Mouse (Mus musculus) lung, embryonic 14.5 days (tissue): ENCODE results near the gene Pik3r3. TPM values are rescaled to one million over a fixed set of nuclear protein-coding genes. Genes with fewer than 3 reads are reported as not detected.
"Not testable (repeated sequence)": the region's sequence is repeated elsewhere in the genome, so short reads cannot be mapped to it uniquely, and the experiment has no call there.

Experiments
- ATAC-seq: fragments of 200-750 bp; cut with Nextera tagmentation; 2 replicates; pipeline ENCODE4 v1.8.0; 2017; ENCODE audit warnings: mild to moderate bottlenecking, moderate TSS enrichment, moderate library complexity; ENCODE audit not compliant: insufficient read depth
- DNase-seq: peaks from one replicate; pipeline ENCODE4 v3.0.0-alpha.2; 2015
- H3K27ac ChIP-seq: fragments of 300-500 bp; sonication (generic); 2 replicates; pipeline ENCODE4 v1.5.1; 2014; ENCODE audit warnings: low read depth, mild to moderate bottlenecking, moderate library complexity
- H3K27me3 ChIP-seq: fragments of 300-500 bp; sonication (generic); 2 replicates; pipeline ENCODE4 v1.6.1; 2014; ENCODE audit warnings: low read length, control low read depth; ENCODE audit not compliant: insufficient read depth
- H3K36me3 ChIP-seq: fragments of 300-500 bp; sonication (generic); 2 replicates; pipeline ENCODE4 v1.6.1; 2014; ENCODE audit warnings: control low read depth; ENCODE audit not compliant: insufficient read depth
- H3K4me1 ChIP-seq: fragments of 300-500 bp; sonication (generic); 2 replicates; pipeline ENCODE4 v1.6.1; 2014; ENCODE audit warnings: antibody characterized with exemption, control low read depth; ENCODE audit not compliant: insufficient read depth
- H3K4me2 ChIP-seq: fragments of 300-500 bp; sonication (generic); 2 replicates; pipeline ENCODE4 v1.6.1; 2014; ENCODE audit warnings: mild to moderate bottlenecking
- H3K4me3 ChIP-seq: fragments of 300-500 bp; sonication (generic); 2 replicates; pipeline ENCODE4 v1.5.1; 2014; ENCODE audit warnings: low read depth, low read length
- H3K9ac ChIP-seq: fragments of 300-500 bp; sonication (generic); 2 replicates; pipeline ENCODE4 v1.6.1; 2014
- H3K9me3 ChIP-seq: fragments of 300-500 bp; sonication (generic); 2 replicates; pipeline ENCODE4 v1.6.1; 2016; ENCODE audit warnings: low read depth, low read length, control low read depth
- CTCF ChIP-seq: IDR thresholded peaks from 2 replicates; pipeline ENCODE4 v1.5.1; 2016; ENCODE audit warnings: antibody characterized with exemption, low read depth
- WGBS: fragments of 180-500 bp; shearing (Covaris S2); extraction: QIAGEN DNeasy Blood & Tissue Kit; methylation state at CpG from one replicate; pipeline ENCODE4 v1.1.7; 2014; 5-methylcytosine and 5-hydroxymethylcytosine counted together
- polyA plus RNA-seq: library from polyadenylated mRNA; unstranded; fragments of >200 nt; fragmentation: Nextera tagmentation; extraction: Ambion mirVana; gene quantifications from 2 replicates; pipeline ENCODE4 v1.2.1, GENCODE M21; 2014

Gene Pik3r3
- polyA plus RNA-seq, 1 experiment from 2014 or later, result 28.7 TPM

DNA sequence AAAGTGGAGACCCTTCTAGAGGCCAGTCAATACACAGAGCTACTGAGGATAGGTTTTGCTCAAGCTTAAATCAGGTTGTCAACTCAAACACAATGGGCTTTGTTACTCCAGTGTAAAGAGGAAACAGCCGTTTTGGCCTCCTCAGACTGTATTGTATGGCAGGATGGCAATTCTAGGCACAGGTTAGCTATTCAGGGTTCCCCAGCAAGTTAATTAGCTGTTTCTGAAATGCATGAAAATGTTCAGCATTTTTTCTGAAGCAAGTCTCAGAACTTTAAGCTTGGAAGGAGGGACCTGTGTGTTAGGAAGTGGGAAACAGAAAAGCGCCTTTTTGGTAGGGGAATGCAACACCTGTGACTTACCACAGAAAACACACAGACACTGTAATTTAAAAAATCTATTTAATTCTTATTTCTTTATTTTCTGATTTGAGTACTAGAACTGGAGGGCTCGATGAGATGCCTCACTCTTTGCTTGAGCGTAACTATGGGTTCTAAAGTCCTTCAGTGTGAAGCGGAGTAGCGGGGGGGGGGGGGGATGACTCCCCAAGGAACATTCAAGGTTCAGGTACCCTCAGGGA is 1.3 kb upstream of the Pik3r3 start:
- no peak for ATAC-seq
- Histone ChIP-seq H3K27me3 (no peaks in the 10 kb centered on the region), H3K4me3 (peak overlapping the region; percentile 62), H3K27ac (peak overlapping the region; percentile 100), H3K4me2 (peak overlapping the region; percentile 68), H3K36me3 (no peaks in the 10 kb centered on the region), H3K9ac (peak overlapping the region; percentile 90), H3K9me3 (no peaks in the 10 kb centered on the region), H3K4me1 (0 out of 2 replicates have a peak, but pooled peaks cover 7% of the 10 kb centered on the region)
- peak; percentile 53 for DNase-seq
- TF ChIP-seq CTCF, result no peak
- 5% methylated on average over 6 of the region's 6 CpGs for WGBS

DNA sequence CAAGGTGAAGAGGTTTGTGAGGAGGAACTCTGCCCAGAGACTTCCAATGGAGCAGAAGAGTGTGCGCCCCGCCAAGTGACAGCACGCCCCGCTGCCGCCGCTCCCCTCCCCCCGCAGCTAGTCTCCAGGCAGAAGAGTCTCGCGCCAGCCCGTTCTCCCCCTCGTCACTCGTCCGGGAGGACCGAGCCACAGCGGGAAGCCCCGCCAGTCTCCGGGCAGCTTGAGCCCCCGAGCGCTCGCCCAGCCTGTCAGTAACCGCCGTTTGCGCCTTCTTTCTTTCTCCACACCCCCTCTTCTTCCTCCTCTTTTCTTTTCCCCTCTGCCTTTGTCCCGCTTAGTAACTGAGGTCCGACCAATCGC is 658 bp upstream of the Pik3r3 start:
- no peak for DNase-seq
- H3K4me3 ChIP-seq, result peak overlapping the region; percentile 62
- no peaks in the 10 kb centered on the region for H3K9me3 ChIP-seq
- no peak for TF ChIP-seq CTCF
- ATAC-seq, result peak; percentile 64; the same call in 1 of the 2 replicates
- no peaks in the 10 kb centered on the region for H3K36me3 ChIP-seq
- peak overlapping the region; percentile 68 for H3K4me2 ChIP-seq
- 0 out of 2 replicates have a peak, but pooled peaks cover 7% of the 10 kb centered on the region for H3K4me1 ChIP-seq
- peak overlapping the region; percentile 100 for H3K27ac ChIP-seq
- under 1% methylated on average over 25 of the region's 26 CpGs for WGBS
- no peaks in the 10 kb centered on the region for H3K27me3 ChIP-seq
- peak overlapping the region; percentile 90 for H3K9ac ChIP-seq

DNA sequence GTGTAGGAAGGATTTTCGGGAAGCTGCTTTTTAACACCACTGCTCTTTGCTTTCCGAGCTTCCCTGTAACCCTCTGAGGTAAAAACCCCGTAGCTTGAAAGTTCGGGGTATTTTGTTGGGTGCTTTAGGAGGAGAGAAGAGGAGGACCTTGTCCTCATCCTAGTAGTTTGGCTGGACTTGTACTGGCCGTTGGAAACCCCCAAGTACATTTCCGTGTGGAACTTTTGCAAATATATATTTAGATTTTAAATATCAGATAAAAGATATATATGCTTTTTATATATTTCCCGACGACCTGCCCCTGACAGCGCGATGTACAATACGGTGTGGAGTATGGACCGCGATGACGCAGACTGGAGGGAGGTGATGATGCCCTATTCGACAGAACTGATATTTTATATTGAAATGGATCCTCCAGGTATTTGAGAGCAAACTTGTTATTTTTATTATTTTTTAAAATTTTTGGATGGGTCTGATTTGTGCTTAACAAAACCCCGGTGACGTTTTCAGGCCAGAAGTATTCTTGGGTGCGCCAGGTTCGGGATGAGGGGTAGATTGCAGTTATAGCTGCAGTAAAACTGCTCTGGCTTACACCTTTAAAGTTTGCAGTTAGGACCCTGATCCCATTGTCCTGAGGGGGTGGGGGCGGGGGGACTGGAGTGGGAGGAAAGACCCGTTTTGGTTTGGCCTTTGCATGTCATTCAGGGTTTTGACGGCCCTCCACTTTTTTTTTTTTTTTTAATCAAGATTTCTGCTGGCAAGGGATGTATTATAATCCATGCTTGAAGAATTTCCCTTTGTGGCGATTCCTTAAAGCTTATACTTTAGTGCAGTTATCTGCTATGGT is 801 bp downstream of the Pik3r3 start:
- H3K4me2 ChIP-seq, result peak overlapping the region; percentile 68
- WGBS, result under 1% methylated on average over 23 of the region's 23 CpGs
- peak overlapping the region; percentile 100 for H3K27ac ChIP-seq
- no peaks in the 10 kb centered on the region for H3K36me3 ChIP-seq
- no peaks in the 10 kb centered on the region for H3K9me3 ChIP-seq
- peak overlapping the region; percentile 90 for H3K9ac ChIP-seq
- H3K27me3 ChIP-seq, result no peaks in the 10 kb centered on the region
- no peak for TF ChIP-seq CTCF
- ATAC-seq (no peak), DNase-seq (peak; percentile 53)
- peak overlapping the region; percentile 62 for H3K4me3 ChIP-seq
- H3K4me1 ChIP-seq, result 0 out of 2 replicates have a peak, but pooled peaks cover 7% of the 10 kb centered on the region

DNA sequence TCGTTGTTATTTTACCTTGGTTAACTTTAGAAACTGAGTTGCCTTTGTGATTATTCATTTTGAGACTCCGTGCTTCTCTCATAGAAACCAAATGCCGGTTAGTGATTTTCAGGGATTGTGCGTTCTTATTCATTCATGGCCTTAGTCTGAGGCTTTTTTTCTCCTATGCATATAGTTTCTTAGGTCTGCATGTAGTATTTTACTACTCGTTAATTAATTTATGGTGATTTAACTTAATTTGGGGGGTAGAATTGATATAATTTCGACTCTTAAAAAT is 1.4 kb downstream of the Pik3r3 start:
- no peaks in the 10 kb centered on the region for H3K36me3 ChIP-seq
- WGBS, result 3% methylated on average over 6 of the region's 6 CpGs

DNA sequence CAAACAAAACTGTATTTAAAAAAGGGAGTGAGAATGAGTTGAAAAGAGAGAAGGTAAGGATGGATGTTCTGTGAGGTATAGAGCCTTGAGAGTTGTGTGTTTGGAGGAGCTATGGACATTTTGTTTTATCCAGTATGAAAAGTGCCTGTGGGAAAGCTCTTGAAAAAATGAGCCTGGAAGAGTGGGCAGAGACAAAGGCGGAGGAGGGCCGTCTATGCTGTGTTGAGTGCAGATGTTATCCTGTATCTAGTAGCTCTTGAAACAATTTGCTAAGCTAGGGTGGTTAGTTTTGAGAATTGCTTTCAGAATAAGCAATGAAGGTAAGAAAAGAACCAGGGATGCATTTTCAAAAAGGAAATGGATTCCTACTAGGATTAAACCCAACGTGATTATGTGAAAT is 22.0 kb downstream of the Pik3r3 start:
- H3K4me2 ChIP-seq, result no peak overlapping the region
- TF ChIP-seq CTCF, result no peak
- ATAC-seq (no peak), DNase-seq (no peak)
- peaks cover 3% of the 10 kb centered on the region; the same call in 1 of the 2 replicates for H3K36me3 ChIP-seq
- H3K27ac ChIP-seq, result no peak overlapping the region
- no peaks in the 10 kb centered on the region for H3K27me3 ChIP-seq
- H3K4me3 ChIP-seq, result no peak overlapping the region
- no peaks in the 10 kb centered on the region for H3K4me1 ChIP-seq
- H3K9ac ChIP-seq, result no peak overlapping the region
- WGBS, result 80% methylated on average over 3 of the region's 3 CpGs
- H3K9me3 ChIP-seq, result no peaks in the 10 kb centered on the region

More for the DNA sequence above, 1.4 kb downstream of the Pik3r3 start:
- peak overlapping the region; percentile 90 for H3K9ac ChIP-seq
- DNase-seq (peak; percentile 35), ATAC-seq (no peak)
- peak overlapping the region; percentile 100 for H3K27ac ChIP-seq
- peak overlapping the region; percentile 68 for H3K4me2 ChIP-seq
- 0 out of 2 replicates have a peak, but pooled peaks cover 7% of the 10 kb centered on the region for H3K4me1 ChIP-seq
- no peak for TF ChIP-seq CTCF
- H3K9me3 ChIP-seq, result no peaks in the 10 kb centered on the region
- no peaks in the 10 kb centered on the region for H3K27me3 ChIP-seq
- H3K4me3 ChIP-seq, result peak overlapping the region; percentile 62

DNA sequence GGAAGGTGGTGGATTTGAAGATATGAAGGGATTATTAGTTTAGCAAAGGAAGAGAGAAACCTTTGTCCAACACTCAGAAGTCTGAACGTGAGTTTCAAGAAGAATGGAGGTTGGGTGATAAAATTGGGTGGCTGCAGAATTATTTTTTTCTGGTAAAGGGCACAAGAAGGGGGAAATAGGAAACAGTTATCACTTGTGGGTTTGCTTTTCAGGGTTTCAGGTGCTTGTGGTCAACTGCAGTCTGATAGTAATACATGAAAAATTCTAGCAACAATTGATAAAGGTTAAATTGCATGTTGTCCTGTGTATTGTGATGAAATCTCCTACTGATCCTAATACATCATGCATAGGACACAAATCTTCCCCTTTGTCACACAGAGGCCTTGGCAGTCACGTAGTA is 22.8 kb downstream of the Pik3r3 start:
- Histone ChIP-seq H3K4me2 (no peak overlapping the region), H3K27me3 (no peaks in the 10 kb centered on the region), H3K9me3 (no peaks in the 10 kb centered on the region), H3K36me3 (peaks cover under 1% of the 10 kb centered on the region; the same call in 1 of the 2 replicates), H3K27ac (no peak overlapping the region), H3K4me1 (no peaks in the 10 kb centered on the region), H3K9ac (no peak overlapping the region), H3K4me3 (no peak overlapping the region)
- no peak for TF ChIP-seq CTCF
- ATAC-seq, result no peak
- WGBS, result 74% methylated on average over 2 of the region's 2 CpGs
- DNase-seq, result no peak

DNA sequence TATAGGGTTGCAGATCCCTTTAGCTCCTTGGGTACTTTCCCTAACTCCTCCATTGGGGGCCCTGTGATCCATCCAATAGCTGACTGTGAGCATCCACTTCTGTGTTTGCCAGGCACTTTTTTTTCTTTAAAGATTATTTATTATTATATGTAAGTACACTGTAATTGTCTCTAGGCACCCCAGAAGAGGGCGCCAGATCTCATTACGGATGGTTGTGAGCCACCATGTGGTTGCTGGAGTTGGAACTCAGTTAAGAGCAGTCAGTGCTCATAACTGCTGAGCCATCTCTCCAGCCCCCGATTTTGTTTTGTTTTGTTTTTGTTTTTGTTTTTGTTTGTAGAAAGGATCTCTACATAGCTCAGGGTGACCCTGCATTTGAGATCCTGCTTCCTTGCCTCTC is 24.5 kb downstream of the Pik3r3 start:
- WGBS, result 36% methylated on average over 3 of the region's 3 CpGs
- not testable (repeated sequence) for H3K27ac ChIP-seq, H3K36me3 ChIP-seq, H3K4me1 ChIP-seq, H3K4me3 ChIP-seq, ATAC-seq, H3K9ac ChIP-seq, H3K9me3 ChIP-seq, H3K4me2 ChIP-seq, H3K27me3 ChIP-seq
- peak; percentile 49 for TF ChIP-seq CTCF
- DNase-seq, result peak; percentile 68
